Mouse (Mus musculus) hindbrain, embryonic 13.5 days (tissue): ENCODE measurements at regions not wholly inside any gene's neighbourhood (a gene's known extent, or its start where the extent isn't known, plus 50 kb on each side); places are given as distances from the start of the nearest gene placed in this dataset.
A peak's percentile ranks its signal among the peaks of the same experiment; 100 is the strongest.

Experiments
- ATAC-seq: fragments of 200-750 bp; cut with Nextera tagmentation; 2 replicates; pipeline ENCODE4 v1.8.0; 2017; ENCODE audit warnings: moderate TSS enrichment; ENCODE audit not compliant: low FRiP score
- H3K27ac ChIP-seq: fragments of 300-500 bp; sonication (generic); 2 replicates; pipeline ENCODE4 v1.5.1; 2015; ENCODE audit warnings: inconsistent platforms, mild to moderate bottlenecking, moderate library complexity
- H3K27me3 ChIP-seq: fragments of 300-500 bp; sonication (generic); 2 replicates; pipeline ENCODE4 v1.6.1; 2015; ENCODE audit warnings: mild to moderate bottlenecking, inconsistent platforms
- H3K36me3 ChIP-seq: fragments of 300-500 bp; sonication (generic); 2 replicates; pipeline ENCODE4 v1.6.1; 2015; ENCODE audit warnings: mild to moderate bottlenecking, inconsistent platforms
- H3K4me1 ChIP-seq: fragments of 300-500 bp; sonication (generic); replicated peaks from 2 replicates; pipeline ENCODE4 v1.6.1; 2015; ENCODE audit warnings: inconsistent platforms
- H3K4me2 ChIP-seq: fragments of 300-500 bp; sonication (generic); 2 replicates; pipeline ENCODE4 v1.6.1; 2015; ENCODE audit warnings: inconsistent platforms, mild to moderate bottlenecking, moderate library complexity
- H3K4me3 ChIP-seq: fragments of 300-500 bp; sonication (generic); 2 replicates; pipeline ENCODE4 v1.5.1; 2015; ENCODE audit warnings: mild to moderate bottlenecking, inconsistent platforms
- H3K9ac ChIP-seq: fragments of 300-500 bp; sonication (generic); 2 replicates; pipeline ENCODE4 v1.6.1; 2015; ENCODE audit warnings: mild to moderate bottlenecking, inconsistent platforms
- H3K9me3 ChIP-seq: fragments of 300-500 bp; sonication (generic); 2 replicates; pipeline ENCODE4 v1.6.1; 2016; ENCODE audit warnings: inconsistent platforms
- WGBS: fragments of 180-500 bp; shearing (Covaris S2); methylation state at CpG from one replicate; pipeline ENCODE4 v1.1.7; 2015; 5-methylcytosine and 5-hydroxymethylcytosine counted together

- H3K4me2 ChIP-seq = no peak overlapping the region
- H3K27ac ChIP-seq = no peak overlapping the region
- no peaks in the 10 kb centered on the region for H3K27me3 ChIP-seq
- H3K9ac ChIP-seq = no peak overlapping the region
- no peak overlapping the region for H3K4me3 ChIP-seq
- H3K4me1 ChIP-seq = no peaks in the 10 kb centered on the region
- H3K36me3 ChIP-seq = no peaks in the 10 kb centered on the region
- no peaks in the 10 kb centered on the region for H3K9me3 ChIP-seq
- ATAC-seq = no peak
Observed at GRCm38 (mm10) chr8:67018242-67018641, 158.2 kb downstream of the Naf1 start.

GRCm38 (mm10) chr8:67032856-67033255 lies 172.8 kb downstream of the Naf1 start:
- ATAC-seq = no peak
- Histone ChIP-seq H3K27me3 (no peaks in the 10 kb centered on the region), H3K27ac (no peak overlapping the region), H3K9me3 (no peaks in the 10 kb centered on the region), H3K9ac (no peak overlapping the region), H3K4me3 (no peak overlapping the region), H3K36me3 (no peaks in the 10 kb centered on the region), H3K4me1 (no peaks in the 10 kb centered on the region), H3K4me2 (no peak overlapping the region)
- 64% methylated on average over 2 of the region's 2 CpGs for WGBS

- Histone ChIP-seq H3K9me3 (no peaks in the 10 kb centered on the region), H3K27me3 (no peaks in the 10 kb centered on the region), H3K36me3 (no peaks in the 10 kb centered on the region), H3K4me1 (no peaks in the 10 kb centered on the region), H3K27ac (no peak overlapping the region), H3K4me2 (no peak overlapping the region), H3K4me3 (no peak overlapping the region), H3K9ac (no peak overlapping the region)
- 83% methylated on average over 2 of the region's 2 CpGs for WGBS
- ATAC-seq = no peak
Observed at GRCm38 (mm10) chr8:67061506-67061905, 201.5 kb downstream of the Naf1 start.

- WGBS = 94% methylated on average over 3 of the region's 3 CpGs
- H3K27ac ChIP-seq = no peak overlapping the region
- no peaks in the 10 kb centered on the region for H3K9me3 ChIP-seq
- no peaks in the 10 kb centered on the region for H3K36me3 ChIP-seq
- no peak for ATAC-seq
- no peak overlapping the region for H3K4me2 ChIP-seq
- H3K4me3 ChIP-seq = no peak overlapping the region
- no peaks in the 10 kb centered on the region for H3K27me3 ChIP-seq
- H3K4me1 ChIP-seq = no peaks in the 10 kb centered on the region
- H3K9ac ChIP-seq = no peak overlapping the region
Observed at GRCm38 (mm10) chr8:67068036-67068721, 208.2 kb downstream of the Naf1 start.

GRCm38 (mm10) chr8:67086215-67087010 lies 226.4 kb downstream of the Naf1 start:
- H3K4me2 ChIP-seq = no peak overlapping the region
- no peak overlapping the region for H3K4me3 ChIP-seq
- no peak; the same call in 1 of the 2 replicates for ATAC-seq
- H3K36me3 ChIP-seq = no peaks in the 10 kb centered on the region
- WGBS = 10% methylated on average over 1 of the region's 1 CpGs
- H3K4me1 ChIP-seq = peaks cover 7% of the 10 kb centered on the region
- H3K27ac ChIP-seq = peak overlapping the region; percentile 8; the same call in 1 of the 2 replicates
- H3K27me3 ChIP-seq = no peaks in the 10 kb centered on the region
- no peaks in the 10 kb centered on the region for H3K9me3 ChIP-seq
- no peak overlapping the region for H3K9ac ChIP-seq
